Mouse (Mus musculus): ENCODE data around the gene Trp53rka.

The Trp53rka gene

GRCm38 (mm10) chr2:165485826-165486225 is 7.3 kb downstream of the Trp53rka start:
- no peak for DNase-seq (ENCODE audit: low spot score)

GRCm38 (mm10) chr2:165484152-165484551 is 9.0 kb downstream of the Trp53rka start:
- DNase-seq (ENCODE audit: low spot score) = no peak

- no peak for DNase-seq (ENCODE audit: low spot score)
Measured at GRCm38 (mm10) chr2:165482003-165482402, 11.1 kb downstream of the Trp53rka start.

- no peak for DNase-seq (ENCODE audit: low spot score)
Measured at GRCm38 (mm10) chr2:165475850-165476249, 17.3 kb downstream of the Trp53rka start.

DNA sequence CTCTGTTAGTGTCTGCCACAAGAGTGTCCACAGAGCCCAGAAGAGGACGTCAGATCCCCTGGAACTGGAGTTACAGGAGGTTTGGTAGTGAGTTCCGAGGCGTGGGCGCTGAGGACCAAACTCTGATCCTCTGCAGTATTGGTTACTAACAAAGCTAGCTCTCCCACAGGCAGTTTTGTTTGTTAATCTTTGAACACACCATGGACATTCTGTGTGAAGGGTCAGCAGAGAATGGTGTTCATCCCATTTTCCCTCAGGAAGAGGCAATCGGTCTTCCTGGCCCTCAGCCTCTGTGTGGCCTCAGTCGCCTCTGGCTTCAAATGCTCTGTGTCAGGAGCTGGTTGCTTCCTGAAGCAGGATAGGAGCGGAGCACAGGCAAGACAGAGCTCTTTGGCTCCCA is 17.7 kb downstream of the Trp53rka start:
- DNase-seq (ENCODE audit: low spot score) = no peak

- no peak for DNase-seq (ENCODE audit: low spot score)
Measured at GRCm38 (mm10) chr2:165473003-165473402, 20.1 kb downstream of the Trp53rka start, which contains the start of gene Slc13a3. Slc13a3 (minus strand) TSS chr2:165473230.

GRCm38 (mm10) chr2:165471943-165472342 is 21.2 kb downstream of the Trp53rka start:
- no peak for DNase-seq (ENCODE audit: low spot score)

- DNase-seq (ENCODE audit: low spot score) = no peak
Measured at GRCm38 (mm10) chr2:165470167-165470566, 23.0 kb downstream of the Trp53rka start.

DNA sequence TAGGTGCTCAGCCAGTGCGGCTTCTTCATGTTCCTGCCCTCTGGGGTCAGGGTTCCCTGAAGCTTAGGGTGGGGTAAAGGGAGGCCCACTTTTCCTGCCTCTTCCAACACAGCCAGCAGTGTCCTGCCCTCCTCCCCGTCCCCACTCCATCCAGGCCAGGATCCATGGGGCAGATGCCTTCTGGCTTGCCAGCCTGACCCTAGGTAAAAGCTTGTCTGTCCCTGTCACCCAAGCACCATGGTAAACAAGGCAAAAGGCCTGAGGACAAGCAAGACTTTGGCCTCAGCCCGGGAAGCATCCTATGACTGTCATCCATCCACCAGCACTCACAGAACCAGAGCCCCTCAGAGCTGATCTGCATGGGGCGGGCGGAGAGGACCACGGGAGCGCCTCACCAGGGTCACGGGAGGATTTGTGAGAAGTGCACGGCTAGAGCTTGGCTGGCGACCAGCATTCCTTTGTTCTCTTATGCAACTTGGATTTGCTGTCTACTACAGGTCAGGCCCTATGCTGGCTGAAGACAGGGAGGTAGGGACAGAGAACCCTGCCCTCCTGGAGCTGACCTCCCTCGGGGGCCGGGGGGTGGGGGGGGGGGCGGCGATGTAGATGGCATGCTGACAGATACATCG is 25.2 kb downstream of the Trp53rka start:
- no peak for DNase-seq (ENCODE audit: low spot score)

DNA sequence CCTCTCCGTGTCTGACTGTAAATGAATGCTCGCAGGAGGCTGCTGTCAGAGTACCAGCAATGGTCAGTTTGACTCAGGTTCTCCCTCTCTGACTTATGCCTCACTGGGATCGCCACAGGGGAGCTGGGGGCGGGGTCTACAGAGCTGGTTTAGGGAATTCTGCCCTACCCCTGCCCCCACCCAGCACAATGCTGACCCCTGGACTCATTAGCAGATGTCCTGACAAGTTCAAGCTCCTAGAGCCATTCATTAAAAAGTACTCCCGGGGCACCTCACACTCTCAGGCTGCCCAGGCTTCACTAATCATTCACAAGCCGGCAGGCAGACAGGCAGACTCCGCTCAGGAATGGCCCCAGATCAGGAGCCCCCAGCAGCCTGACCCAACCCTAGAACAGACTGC is 33.5 kb downstream of the Trp53rka start:
- no peak for DNase-seq (ENCODE audit: low spot score)

DNA sequence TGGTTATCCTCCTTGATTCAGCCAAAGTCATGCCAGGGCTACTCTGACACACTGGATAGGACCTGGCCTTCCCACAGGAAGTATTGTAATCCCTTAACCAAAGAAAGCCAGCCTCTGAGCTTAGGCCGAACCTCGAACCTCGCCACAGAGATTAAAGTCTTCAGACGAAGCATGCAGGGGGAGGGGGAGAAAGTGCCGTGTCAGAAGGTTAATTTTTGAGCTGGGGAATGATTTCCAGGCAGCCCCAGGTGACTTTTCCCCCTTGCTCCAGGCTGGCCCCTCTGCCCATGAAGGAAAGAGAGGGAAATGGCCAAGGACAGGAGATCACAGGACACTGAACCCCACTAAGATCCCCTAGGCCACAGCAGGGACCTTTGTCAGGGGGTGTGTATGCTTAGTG is 34.9 kb downstream of the Trp53rka start:
- no peak for DNase-seq (ENCODE audit: low spot score)

DNA sequence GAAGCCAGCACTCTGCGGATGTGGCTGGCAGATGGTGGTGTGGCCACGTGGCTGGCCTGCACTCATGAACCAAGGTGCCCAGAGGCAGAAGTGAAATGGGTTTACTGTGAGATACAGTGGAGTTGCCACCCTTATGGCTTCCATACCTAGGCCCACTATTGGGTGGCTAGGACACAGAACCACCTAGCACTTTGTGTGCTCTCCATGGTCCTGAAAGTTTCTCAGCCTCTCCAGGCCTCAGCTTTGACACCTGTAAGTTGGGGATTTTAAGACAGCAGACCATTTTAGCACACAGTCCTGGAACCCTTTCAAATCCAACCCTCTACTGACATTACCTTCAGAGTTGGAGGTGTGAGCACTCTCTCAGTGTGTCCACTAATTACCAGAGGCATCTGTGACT is 36.4 kb downstream of the Trp53rka start:
- DNase-seq (ENCODE audit: low spot score) = no peak

GRCm38 (mm10) chr2:165452730-165453693 is 40.1 kb downstream of the Trp53rka start:
- DNase-seq (ENCODE audit: low spot score) = no peak

GRCm38 (mm10) chr2:165448475-165448874 is 44.6 kb downstream of the Trp53rka start:
- DNase-seq (ENCODE audit: low spot score) = no peak

GRCm38 (mm10) chr2:165444861-165445260 is 48.3 kb downstream of the Trp53rka start:
- no peak for DNase-seq (ENCODE audit: low spot score)

DNA sequence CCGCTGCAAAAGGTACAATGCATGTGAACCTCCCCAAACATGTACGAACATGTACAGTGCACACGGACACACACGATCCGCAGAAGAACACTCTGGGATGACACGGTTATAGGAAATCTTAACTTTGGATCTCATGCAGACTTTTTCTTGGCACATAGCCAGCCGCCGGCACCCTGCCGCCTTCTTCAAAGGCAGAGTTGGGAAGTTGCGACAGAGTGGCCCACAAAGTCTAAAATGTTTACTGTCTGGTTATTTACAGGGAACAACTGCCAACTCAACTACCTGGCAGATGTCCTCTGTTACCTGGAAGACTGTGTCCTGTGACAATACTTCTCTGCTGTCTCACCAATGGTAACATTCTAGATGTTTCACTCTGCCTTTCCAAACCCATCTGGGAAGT is 50.1 kb downstream of the Trp53rka start:
- no peak for DNase-seq (ENCODE audit: low spot score)

DNA sequence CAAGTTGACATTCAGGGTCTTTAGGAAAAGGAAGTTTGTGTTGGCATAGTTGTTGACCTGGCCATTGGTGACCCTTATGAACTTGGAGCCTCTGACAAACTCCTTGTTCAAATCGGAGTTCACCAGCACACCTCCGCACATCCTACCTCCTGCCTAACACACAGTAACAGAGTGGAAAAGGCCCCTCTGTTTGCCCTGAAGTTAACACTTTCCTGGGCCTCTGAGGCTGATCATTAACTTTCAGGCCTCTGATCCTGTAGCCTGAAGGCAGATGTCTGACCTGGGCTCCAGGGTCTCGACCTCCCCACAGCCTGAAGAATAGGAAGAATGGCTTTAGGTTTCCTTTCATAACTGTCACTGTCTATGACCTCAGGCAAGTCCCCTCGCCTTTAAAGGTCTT is 51.5 kb downstream of the Trp53rka start:
- no peak for DNase-seq (ENCODE audit: low spot score)

Data from spleen, adult 12 weeks (tissue).